Mouse (Mus musculus) MEL (cell line): ENCODE data around the gene Slit2.

Experiments
- CTCF ChIP-seq, 3 experiments: IDR thresholded peaks in 2 of 3; conservative IDR thresholded peaks in 1 of 3; 2 replicates each; pipeline ENCODE4 v1.5.1; 2011 to 2012; ENCODE audit warnings: low read length in 3 of 3, low read depth in 2 of 3, mild to moderate bottlenecking in 2 of 3, improper control_type of control experiment in 1 of 3, inconsistent platforms in 1 of 3, mixed read lengths in 1 of 3, moderate library complexity in 1 of 3; ENCODE audit not compliant: control insufficient read depth in 1 of 3, insufficient read depth in 1 of 3, poor library complexity in 1 of 3, severe bottlenecking in 1 of 3
- EP300 ChIP-seq, 2 experiments: IDR thresholded peaks; 2 replicates each; pipeline ENCODE4 v1.6.1; 2011; ENCODE audit warnings: improper control_type of control experiment in 2 of 2, low read length in 2 of 2, low read depth in 1 of 2, mild to moderate bottlenecking in 1 of 2
- POLR2A ChIP-seq, 2 experiments: IDR thresholded peaks; 2 replicates each; pipeline ENCODE4 v1.6.1; 2011 to 2012; ENCODE audit warnings: low read length in 2 of 2, mild to moderate bottlenecking in 2 of 2, control low read depth in 1 of 2, improper control_type of control experiment in 1 of 2, low read depth in 1 of 2, moderate library complexity in 1 of 2; ENCODE audit not compliant: control insufficient read depth in 1 of 2, insufficient read depth in 1 of 2, poor library complexity in 1 of 2
- POLR2AphosphoS5 ChIP-seq: IDR thresholded peaks from 2 replicates; pipeline ENCODE4 v1.6.1; 2012; ENCODE audit warnings: low read depth, borderline replicate concordance, mild to moderate bottlenecking, inconsistent platforms, low read length, moderate library complexity, mixed read lengths
- TCF12 ChIP-seq: IDR thresholded peaks from 2 replicates; pipeline ENCODE4 v1.6.1; 2014; ENCODE audit warnings: low read depth, mild to moderate bottlenecking, inconsistent platforms, low read length, improper control_type of control experiment, moderate library complexity
- USF1 ChIP-seq: IDR thresholded peaks from 2 replicates; pipeline ENCODE4 v1.6.1; 2014; ENCODE audit warnings: low read depth, mild to moderate bottlenecking, inconsistent platforms, low read length, improper control_type of control experiment, moderate library complexity
- ZC3H11A ChIP-seq: IDR thresholded peaks from 2 replicates; pipeline ENCODE4 v1.6.1; 2012; ENCODE audit warnings: low read depth, mild to moderate bottlenecking, inconsistent platforms, low read length, improper control_type of control experiment

GRCm38 (mm10) chr5:48034875-48035274 is 51.9 kb downstream of the Slit2 start:
- TF ChIP-seq CTCF (IDR thresholded peaks at IDR 0.05 in 2 of 3, conservative IDR thresholded peaks at IDR 0.05 in 1 of 3; ENCODE audit: control insufficient read depth in 1 of 3, insufficient read depth in 1 of 3, low read depth in 2 of 3, low read length in 3 of 3, poor library complexity in 1 of 3, severe bottlenecking in 1 of 3) = no peak
- TF ChIP-seq USF1 = no peak
- no peak for TF ChIP-seq TCF12
- TF ChIP-seq EP300 (IDR thresholded peaks at IDR 0.05; ENCODE audit: low read depth in 1 of 2, low read length in 2 of 2) = no peak
- TF ChIP-seq POLR2AphosphoS5 = no peak
- no peak for TF ChIP-seq POLR2A (IDR thresholded peaks at IDR 0.05; ENCODE audit: control insufficient read depth in 1 of 2, insufficient read depth in 1 of 2, low read depth in 1 of 2, low read length in 2 of 2, poor library complexity in 1 of 2)
- TF ChIP-seq ZC3H11A = no peak
